ENCODE assay signal across 11 mouse cellular contexts in genomic region chr16:32866713-32867112, GRCm38 (mm10). TPM values are rescaled to one million over a fixed set of nuclear protein-coding genes. Genes with fewer than 3 reads are reported as not detected.
A peak's percentile ranks its signal among the peaks of the same experiment; 100 is the strongest.
DNase-seq lines count a peak whose midpoint lies in the region; ATAC-seq and TF ChIP-seq lines count a peak whose summit lies in the region.
"Had no signal": no experiment of that assay in that cellular context is flagged by ENCODE, and none has a peak within 500 bp of the region (broad histone marks: within the 10 kb centered on the region; RNA-seq: fewer than 3 reads in every experiment).

No protein-coding gene starts in this region.

- peaks cover 7% of the 10 kb centered on the region; the same call in 1 of the 2 replicates for H3K4me1 ChIP-seq in liver, embryonic 11.5 days (replicated peaks; ENCODE audit: control insufficient read depth, insufficient read depth, low read length)
- peaks cover 10% of the 10 kb centered on the region; the same call in 1 of the 2 replicates for H3K4me1 ChIP-seq in embryonic facial prominence, embryonic 12.5 days
- H3K4me1 ChIP-seq in hindbrain, embryonic 14.5 days (replicated peaks; ENCODE audit: control insufficient read depth, insufficient read depth, low read length), result peaks cover 10% of the 10 kb centered on the region
- peaks cover 16% of the 10 kb centered on the region for H3K4me1 ChIP-seq in midbrain, postnatal 0 days (ENCODE audit: insufficient read depth, low read length)

- peak overlapping the region; percentile 91 for H3K4me2 ChIP-seq in liver, embryonic 11.5 days
- H3K4me2 ChIP-seq in embryonic facial prominence, embryonic 12.5 days (replicated peaks), result peak overlapping the region; percentile 74; the same call in 1 of the 2 replicates
- H3K4me2 ChIP-seq in hindbrain, embryonic 14.5 days (replicated peaks), result peak overlapping the region; percentile 65
- peak overlapping the region; percentile 71 for H3K4me2 ChIP-seq in midbrain, postnatal 0 days (ENCODE audit: low read depth, low read length, poor library complexity, severe bottlenecking)

- no peak for DNase-seq in liver, embryonic 11.5 days (ENCODE audit: low spot score)
- no peak for DNase-seq in liver
- no peak for DNase-seq in hindbrain, embryonic 14.5 days (ENCODE audit: low spot score)
- DNase-seq in midbrain, postnatal 0 days (ENCODE audit: low spot score), result no peak
- DNase-seq in right cerebral cortex, postnatal 14 days, result no peak
- DNase-seq in right cerebral cortex, postnatal 25 days, result no peak
- no peak for DNase-seq in embryo, embryonic 9.5 days (ENCODE audit: extremely low spot score)
- DNase-seq: kidney, adult 18-20 months had no signal

- H3K4me3 ChIP-seq in liver, embryonic 11.5 days (ENCODE audit: low read depth, low read length), result no peak overlapping the region
- H3K4me3 ChIP-seq in embryonic facial prominence, embryonic 12.5 days, result no peak overlapping the region
- no peak overlapping the region for H3K4me3 ChIP-seq in hindbrain, embryonic 14.5 days (replicated peaks; ENCODE audit: low read length)
- H3K4me3 ChIP-seq in midbrain, postnatal 0 days (ENCODE audit: low read depth, low read length), result peak overlapping the region; percentile 73

- H3K27ac ChIP-seq in liver, embryonic 11.5 days (ENCODE audit: low read depth, low read length), result no peak overlapping the region
- H3K27ac ChIP-seq in embryonic facial prominence, embryonic 12.5 days, result no peak overlapping the region
- H3K27ac ChIP-seq in hindbrain, embryonic 14.5 days, result no peak overlapping the region
- H3K27ac ChIP-seq in midbrain, postnatal 0 days (ENCODE audit: low read depth, low read length), result no peak overlapping the region

- no peaks in the 10 kb centered on the region for H3K27me3 ChIP-seq in liver, embryonic 11.5 days (replicated peaks; ENCODE audit: control insufficient read depth, insufficient read depth, low read length)
- no peaks in the 10 kb centered on the region for H3K27me3 ChIP-seq in embryonic facial prominence, embryonic 12.5 days
- no peaks in the 10 kb centered on the region for H3K27me3 ChIP-seq in hindbrain, embryonic 14.5 days (ENCODE audit: control insufficient read depth, insufficient read depth, low read length)
- no peaks in the 10 kb centered on the region for H3K27me3 ChIP-seq in midbrain, postnatal 0 days (ENCODE audit: insufficient read depth, low read length)

- H3K9me3 ChIP-seq in liver, embryonic 11.5 days (ENCODE audit: control insufficient read depth, low read length), result no peaks in the 10 kb centered on the region
- H3K9me3 ChIP-seq in embryonic facial prominence, embryonic 12.5 days, result no peaks in the 10 kb centered on the region
- H3K9me3 ChIP-seq in hindbrain, embryonic 14.5 days (ENCODE audit: control insufficient read depth, low read length), result no peaks in the 10 kb centered on the region
- no peaks in the 10 kb centered on the region for H3K9me3 ChIP-seq in midbrain, postnatal 0 days (ENCODE audit: low read length)

- H3K9ac ChIP-seq in liver, embryonic 11.5 days (ENCODE audit: low read depth, low read length), result no peak overlapping the region
- H3K9ac ChIP-seq in embryonic facial prominence, embryonic 12.5 days, result no peak overlapping the region
- peak overlapping the region; percentile 70; the same call in 1 of the 2 replicates for H3K9ac ChIP-seq in hindbrain, embryonic 14.5 days
- no peak overlapping the region; the same call in 1 of the 2 replicates for H3K9ac ChIP-seq in midbrain, postnatal 0 days (replicated peaks; ENCODE audit: low read length, poor library complexity, severe bottlenecking)

- no peak for TF ChIP-seq CTCF in midbrain, postnatal 0 days (IDR thresholded peaks at IDR 0.05)

- WGBS in liver, embryonic 11.5 days, result 85% methylated on average over 5 of the region's 5 CpGs
- 82% methylated on average over 5 of the region's 5 CpGs for WGBS in embryonic facial prominence, embryonic 12.5 days
- WGBS in hindbrain, embryonic 14.5 days, result 88% methylated on average over 5 of the region's 5 CpGs
- WGBS in midbrain, postnatal 0 days, result 85% methylated on average over 5 of the region's 5 CpGs

- no peak for ATAC-seq in liver, embryonic 11.5 days (replicated peaks; ENCODE audit: low FRiP score)
- ATAC-seq in embryonic facial prominence, embryonic 12.5 days (ENCODE audit: insufficient number of reproducible peaks, insufficient read depth, low FRiP score, low TSS enrichment), result no peak
- no peak for ATAC-seq in hindbrain, embryonic 14.5 days (ENCODE audit: low FRiP score)
- no peak for ATAC-seq in midbrain, postnatal 0 days (ENCODE audit: low FRiP score)

- no peaks in the 10 kb centered on the region for H3K36me3 ChIP-seq in liver, embryonic 11.5 days (ENCODE audit: control insufficient read depth, insufficient read depth, low read length)
- H3K36me3 ChIP-seq in embryonic facial prominence, embryonic 12.5 days, result no peaks in the 10 kb centered on the region
- H3K36me3 ChIP-seq in hindbrain, embryonic 14.5 days (replicated peaks; ENCODE audit: control insufficient read depth, insufficient read depth), result no peaks in the 10 kb centered on the region; the same call in 1 of the 2 replicates
- H3K36me3 ChIP-seq in midbrain, postnatal 0 days (ENCODE audit: insufficient read depth, low read length), result no peaks in the 10 kb centered on the region

RNA-seq across cellular contexts. Expression of gene Fyttd1, which starts 10.6 kb away (rescaled TPM):
- 79.9 and 92.7 TPM in 2 replicates for polyA plus RNA-seq in liver, embryonic 11.5 days (2014; fragmentation: Nextera tagmentation; extraction: Ambion mirVana)
- polyA plus RNA-seq in embryonic facial prominence, embryonic 12.5 days (2016; fragmentation: Nextera tagmentation; extraction: Ambion mirVana), result 106 and 124 TPM in 2 replicates
- polyA plus RNA-seq in hindbrain, embryonic 14.5 days (2014; fragmentation: Nextera tagmentation; extraction: Ambion mirVana), result 143 and 167 TPM in 2 replicates
- total RNA-seq in midbrain, postnatal 0 days (2014; rRNA removed), result 56.9 and 125 TPM in 2 replicates
- polyA plus RNA-seq in midbrain, postnatal 0 days (2015; fragmentation: Nextera tagmentation; extraction: Ambion mirVana), result 115 and 139 TPM in 2 replicates

RNA-seq across cellular contexts. Expression of gene Rubcn, which starts 10.9 kb away (rescaled TPM):
- 10.6 and 11.0 TPM in 2 replicates for polyA plus RNA-seq in liver, embryonic 11.5 days (2014; fragmentation: Nextera tagmentation; extraction: Ambion mirVana)
- 19.0 and 20.8 TPM in 2 replicates for polyA plus RNA-seq in embryonic facial prominence, embryonic 12.5 days (2016; fragmentation: Nextera tagmentation; extraction: Ambion mirVana)
- polyA plus RNA-seq in hindbrain, embryonic 14.5 days (2014; fragmentation: Nextera tagmentation; extraction: Ambion mirVana), result 34.2 and 34.7 TPM in 2 replicates
- 75.0 and 84.0 TPM in 2 replicates for total RNA-seq in midbrain, postnatal 0 days (2014; rRNA removed)
- polyA plus RNA-seq in midbrain, postnatal 0 days (2015; fragmentation: Nextera tagmentation; extraction: Ambion mirVana), result 25.5 TPM in 2 replicates

RNA-seq across cellular contexts. Expression of gene Lrch3, which starts 47.2 kb away (rescaled TPM):
- polyA plus RNA-seq in liver, embryonic 11.5 days (2014; fragmentation: Nextera tagmentation; extraction: Ambion mirVana), result 15.9 and 16.3 TPM in 2 replicates
- 42.6 and 43.7 TPM in 2 replicates for polyA plus RNA-seq in embryonic facial prominence, embryonic 12.5 days (2016; fragmentation: Nextera tagmentation; extraction: Ambion mirVana)
- polyA plus RNA-seq in hindbrain, embryonic 14.5 days (2014; fragmentation: Nextera tagmentation; extraction: Ambion mirVana), result 46.5 and 53.0 TPM in 2 replicates
- 38.9 and 40.6 TPM in 2 replicates for total RNA-seq in midbrain, postnatal 0 days (2014; rRNA removed)
- polyA plus RNA-seq in midbrain, postnatal 0 days (2015; fragmentation: Nextera tagmentation; extraction: Ambion mirVana), result 23.5 and 25.3 TPM in 2 replicates

RNA-seq across cellular contexts. Expression of gene Smbd1, which starts 56.4 kb away (rescaled TPM):
- not detected in 2 replicates for polyA plus RNA-seq in liver, embryonic 11.5 days (2014; fragmentation: Nextera tagmentation; extraction: Ambion mirVana)
- not detected in 2 replicates for polyA plus RNA-seq in embryonic facial prominence, embryonic 12.5 days (2016; fragmentation: Nextera tagmentation; extraction: Ambion mirVana)
- not detected in 2 replicates for polyA plus RNA-seq in hindbrain, embryonic 14.5 days (2014; fragmentation: Nextera tagmentation; extraction: Ambion mirVana)
- not detected in 2 replicates for total RNA-seq in midbrain, postnatal 0 days (2014; rRNA removed)
- polyA plus RNA-seq in midbrain, postnatal 0 days (2015; fragmentation: Nextera tagmentation; extraction: Ambion mirVana), result not detected in 2 replicates
- total RNA-seq: liver, adult 2 months had no signal
- polyA plus RNA-seq: liver, adult 2 months; urinary bladder, adult 2 months had no signal
